Mouse (Mus musculus) neural tube, embryonic 14.5 days (tissue): ENCODE measurements at regions not wholly inside any gene's neighbourhood (a gene's known extent, or its start where the extent isn't known, plus 50 kb on each side); places are given as distances from the start of the nearest gene placed in this dataset.
A peak's percentile ranks its signal among the peaks of the same experiment; 100 is the strongest.

Experiments used
- ATAC-seq: fragments of 200-750 bp; cut with Nextera tagmentation; 2 replicates; pipeline ENCODE4 v1.8.0; 2017; ENCODE audit warnings: low read depth, mild to moderate bottlenecking, moderate TSS enrichment, moderate library complexity
- H3K27ac ChIP-seq: fragments of 300-500 bp; sonication (generic); 2 replicates; pipeline ENCODE4 v1.5.1; 2014; ENCODE audit warnings: low read depth, mild to moderate bottlenecking, control low read depth, low read length, moderate library complexity, mixed read lengths
- H3K27me3 ChIP-seq: fragments of 300-500 bp; sonication (generic); 2 replicates; pipeline ENCODE4 v1.6.1; 2014; ENCODE audit warnings: low read length; ENCODE audit not compliant: control insufficient read depth, insufficient read depth
- H3K36me3 ChIP-seq: fragments of 300-500 bp; sonication (generic); 2 replicates; pipeline ENCODE4 v1.6.1; 2014; ENCODE audit warnings: low read length, mixed read lengths; ENCODE audit not compliant: control insufficient read depth, insufficient read depth
- H3K4me1 ChIP-seq: fragments of 300-500 bp; sonication (generic); 2 replicates; pipeline ENCODE4 v1.6.1; 2014; ENCODE audit warnings: low read length; ENCODE audit not compliant: control insufficient read depth, insufficient read depth
- H3K4me2 ChIP-seq: fragments of 300-500 bp; sonication (generic); 2 replicates; pipeline ENCODE4 v1.6.1; 2014; ENCODE audit warnings: mild to moderate bottlenecking, low read depth, low read length, control low read depth
- H3K4me3 ChIP-seq: fragments of 300-500 bp; sonication (generic); 2 replicates; pipeline ENCODE4 v1.5.1; 2014; ENCODE audit warnings: low read depth, low read length, control low read depth, mixed read lengths
- H3K9ac ChIP-seq: fragments of 300-500 bp; sonication (generic); replicated peaks from 2 replicates; pipeline ENCODE4 v1.6.1; 2014; ENCODE audit warnings: low read depth, mild to moderate bottlenecking, control low read depth, low read length, mixed read lengths
- H3K9me3 ChIP-seq: fragments of 300-500 bp; sonication (generic); 2 replicates; pipeline ENCODE4 v1.6.1; 2016; ENCODE audit warnings: low read length; ENCODE audit not compliant: control insufficient read depth
- WGBS: fragments of 180-500 bp; shearing (Covaris S2); extraction: QIAGEN DNeasy Blood & Tissue Kit; methylation state at CpG from one replicate; pipeline ENCODE4 v1.1.7; 2014; 5-methylcytosine and 5-hydroxymethylcytosine counted together

DNA sequence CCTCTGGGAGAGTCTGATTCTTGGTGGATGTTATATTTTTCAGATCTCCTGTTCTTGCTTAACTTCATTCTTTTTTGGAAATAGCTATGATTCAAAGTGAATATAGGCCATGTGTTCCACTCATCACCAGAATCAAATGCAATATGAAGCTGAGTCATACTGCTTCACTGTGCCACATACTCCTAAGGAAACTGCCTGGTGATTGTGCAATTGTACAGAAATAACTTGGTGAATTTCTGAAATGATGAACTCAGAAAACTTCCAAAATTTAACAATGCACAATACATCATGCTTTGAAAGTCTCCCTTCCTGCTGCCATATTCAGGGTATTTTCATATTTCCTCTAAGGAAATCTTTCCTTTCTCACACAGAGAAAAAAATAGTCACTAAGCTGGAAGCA, 518.9 kb upstream of the Pbx1 start:
- no peak for ATAC-seq
- Histone ChIP-seq H3K9ac (no peak overlapping the region), H3K9me3 (no peaks in the 10 kb centered on the region), H3K4me2 (no peak overlapping the region), H3K27ac (no peak overlapping the region), H3K36me3 (no peaks in the 10 kb centered on the region), H3K4me3 (no peak overlapping the region), H3K27me3 (no peaks in the 10 kb centered on the region), H3K4me1 (no peaks in the 10 kb centered on the region)

DNA sequence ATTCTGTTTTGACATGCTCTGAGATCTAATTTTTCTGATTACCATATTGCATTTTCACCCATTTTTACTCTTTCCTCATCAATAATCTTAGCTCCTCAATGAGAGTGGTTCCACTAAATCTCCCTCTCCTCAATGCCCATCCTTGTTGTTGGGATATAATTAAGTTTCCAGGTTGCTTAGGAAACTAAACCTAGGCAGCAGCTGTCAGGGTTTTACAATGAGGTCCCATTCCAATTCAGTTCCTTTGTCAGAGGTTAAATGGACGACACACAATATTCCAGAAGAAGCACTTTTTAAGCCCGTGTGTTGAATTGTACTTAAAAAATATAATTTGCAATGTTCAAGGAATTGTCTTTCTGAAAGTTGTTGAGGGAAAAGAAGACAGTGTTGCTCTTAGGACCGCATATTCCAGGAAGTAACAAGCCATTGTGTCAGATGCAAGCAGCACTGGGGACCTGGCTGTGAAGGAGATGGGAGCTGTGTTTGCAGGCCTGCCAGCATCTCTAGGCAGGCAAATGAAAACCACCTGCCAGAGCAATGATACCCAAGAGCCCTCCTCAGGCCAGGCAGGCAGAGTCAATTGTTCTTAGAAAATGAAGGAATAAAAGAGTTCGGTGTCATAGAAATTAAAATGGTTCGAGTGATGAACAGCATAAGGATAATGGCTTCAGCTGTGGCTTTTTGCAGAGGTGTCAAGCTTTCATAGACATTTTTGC, 492.2 kb upstream of the Pbx1 start:
- Histone ChIP-seq H3K4me2 (no peak overlapping the region), H3K9ac (no peak overlapping the region), H3K27ac (no peak overlapping the region), H3K4me3 (no peak overlapping the region), H3K27me3 (no peaks in the 10 kb centered on the region), H3K9me3 (no peaks in the 10 kb centered on the region), H3K4me1 (no peaks in the 10 kb centered on the region; the same call in 1 of the 2 replicates), H3K36me3 (no peaks in the 10 kb centered on the region)
- ATAC-seq, result no peak
- 35% methylated on average over 5 of the region's 5 CpGs for WGBS

DNA sequence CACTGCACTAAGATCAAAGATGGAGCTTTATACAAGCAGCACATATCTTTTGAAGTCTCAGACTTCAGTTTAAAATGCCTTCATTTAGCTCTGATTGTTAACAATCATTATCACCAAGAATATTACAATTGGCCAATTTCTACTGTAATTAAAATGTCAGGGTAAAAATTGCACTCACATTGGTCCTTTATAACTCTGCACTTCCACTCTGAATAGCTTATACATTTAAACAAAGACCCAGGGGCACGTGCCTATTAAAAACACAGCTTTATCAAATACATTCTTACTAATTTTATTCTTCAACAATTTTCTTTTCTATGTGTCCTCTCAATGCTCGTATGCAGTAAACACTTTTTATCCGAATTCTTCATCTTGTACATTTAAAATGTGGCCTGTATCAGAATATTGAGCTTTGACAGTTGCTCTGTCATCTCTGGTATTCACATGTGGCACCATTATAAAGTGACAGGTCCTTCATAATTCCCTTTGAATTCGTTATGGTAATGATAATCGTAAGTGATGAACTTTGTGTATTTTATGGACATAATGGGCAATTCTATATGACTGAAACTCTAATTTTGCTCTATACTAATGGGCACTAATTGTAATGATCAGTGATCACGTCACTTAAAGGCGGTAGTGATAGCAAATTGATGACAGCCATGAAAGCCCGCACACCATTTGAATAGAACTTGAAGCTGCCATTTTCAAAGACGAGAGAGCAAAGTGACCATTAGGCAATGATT, 486.4 kb upstream of the Pbx1 start:
- H3K27ac ChIP-seq, result no peak overlapping the region
- no peak overlapping the region for H3K4me2 ChIP-seq
- no peak overlapping the region for H3K9ac ChIP-seq
- no peak for ATAC-seq
- no peak overlapping the region for H3K4me3 ChIP-seq
- WGBS, result 87% methylated on average over 9 of the region's 9 CpGs
- H3K27me3 ChIP-seq, result no peaks in the 10 kb centered on the region
- H3K9me3 ChIP-seq, result no peaks in the 10 kb centered on the region
- H3K36me3 ChIP-seq, result no peaks in the 10 kb centered on the region
- no peaks in the 10 kb centered on the region for H3K4me1 ChIP-seq

DNA sequence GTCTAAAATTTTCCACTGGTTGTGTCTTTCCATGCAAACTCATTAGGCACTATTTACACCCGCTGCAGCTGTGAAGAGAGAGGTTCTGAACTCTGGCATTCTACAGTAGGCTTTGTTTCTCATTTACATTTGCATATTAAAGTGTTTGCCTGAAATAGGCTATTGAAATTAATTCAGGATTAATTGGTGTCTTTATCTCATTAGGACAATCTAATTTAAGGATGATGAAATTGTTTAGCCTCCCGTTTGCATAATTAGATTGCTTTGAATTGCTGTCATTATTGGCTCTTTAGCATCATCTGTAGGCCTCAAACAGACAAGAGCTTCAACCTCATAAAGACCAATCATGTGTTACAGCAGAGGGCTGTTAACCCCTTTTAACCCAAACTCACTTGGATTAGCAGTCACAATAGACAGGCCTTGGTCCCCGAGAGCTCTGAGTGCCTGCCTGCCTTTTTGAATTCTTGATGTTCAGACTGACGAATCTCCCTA, 476.7 kb upstream of the Pbx1 start:
- H3K4me1 ChIP-seq, result no peaks in the 10 kb centered on the region; the same call in 1 of the 2 replicates
- H3K9me3 ChIP-seq, result no peaks in the 10 kb centered on the region
- no peak overlapping the region for H3K4me3 ChIP-seq
- no peaks in the 10 kb centered on the region for H3K27me3 ChIP-seq
- H3K9ac ChIP-seq, result no peak overlapping the region
- no peak overlapping the region for H3K4me2 ChIP-seq
- H3K27ac ChIP-seq, result no peak overlapping the region
- ATAC-seq, result peak; percentile 91
- WGBS, result 16% methylated on average over 4 of the region's 4 CpGs
- no peaks in the 10 kb centered on the region for H3K36me3 ChIP-seq

DNA sequence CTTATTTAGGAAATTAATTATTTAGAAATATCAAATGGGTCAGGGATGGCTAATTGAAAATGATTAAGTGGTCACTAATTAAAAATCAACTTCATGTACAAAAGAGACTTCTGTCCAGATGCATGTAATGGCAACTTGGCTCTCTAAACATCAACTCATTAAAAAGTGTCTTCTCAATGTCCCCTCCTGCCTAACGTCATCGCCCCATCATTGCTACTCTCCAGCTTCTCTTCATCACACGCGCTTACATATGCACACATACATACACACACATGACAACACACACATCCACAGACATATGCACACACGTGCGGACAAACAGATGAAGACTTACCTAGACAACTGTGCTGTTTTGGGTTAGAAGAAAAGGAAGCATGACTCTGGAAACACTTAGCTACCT, 476.1 kb upstream of the Pbx1 start:
- H3K36me3 ChIP-seq, result no peaks in the 10 kb centered on the region
- no peak overlapping the region for H3K27ac ChIP-seq
- no peak overlapping the region for H3K4me3 ChIP-seq
- H3K27me3 ChIP-seq, result no peaks in the 10 kb centered on the region
- 0 out of 2 replicates have a peak, but pooled peaks have one; percentile 28 for ATAC-seq
- no peaks in the 10 kb centered on the region; the same call in 1 of the 2 replicates for H3K4me1 ChIP-seq
- no peaks in the 10 kb centered on the region for H3K9me3 ChIP-seq
- 80% methylated on average over 6 of the region's 6 CpGs for WGBS
- no peak overlapping the region for H3K9ac ChIP-seq
- H3K4me2 ChIP-seq, result no peak overlapping the region

DNA sequence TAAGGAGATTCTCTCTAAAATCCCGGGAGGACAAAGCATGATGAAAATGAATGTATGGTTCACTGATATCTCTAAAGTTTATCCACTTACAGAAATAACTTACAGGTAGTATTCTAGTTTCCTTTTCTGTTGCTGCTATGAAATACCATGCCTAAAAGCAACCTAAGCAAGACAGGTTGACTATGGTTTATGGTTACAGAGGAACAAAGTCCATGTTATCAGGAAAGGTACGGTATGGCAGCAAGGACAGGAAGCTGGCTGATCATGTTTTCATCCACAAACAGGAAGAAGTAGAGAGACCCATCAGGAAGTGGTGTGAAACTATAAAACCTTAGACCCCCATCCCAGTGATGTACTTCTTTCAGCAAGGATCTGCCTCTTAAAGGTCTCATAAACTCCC, 466.4 kb upstream of the Pbx1 start:
- no peak for ATAC-seq
- WGBS, result 93% methylated on average over 2 of the region's 2 CpGs
- Histone ChIP-seq H3K36me3 (no peaks in the 10 kb centered on the region), H3K4me1 (no peaks in the 10 kb centered on the region), H3K4me3 (no peak overlapping the region), H3K9ac (no peak overlapping the region), H3K27me3 (no peaks in the 10 kb centered on the region), H3K27ac (no peak overlapping the region), H3K4me2 (no peak overlapping the region), H3K9me3 (no peaks in the 10 kb centered on the region)

DNA sequence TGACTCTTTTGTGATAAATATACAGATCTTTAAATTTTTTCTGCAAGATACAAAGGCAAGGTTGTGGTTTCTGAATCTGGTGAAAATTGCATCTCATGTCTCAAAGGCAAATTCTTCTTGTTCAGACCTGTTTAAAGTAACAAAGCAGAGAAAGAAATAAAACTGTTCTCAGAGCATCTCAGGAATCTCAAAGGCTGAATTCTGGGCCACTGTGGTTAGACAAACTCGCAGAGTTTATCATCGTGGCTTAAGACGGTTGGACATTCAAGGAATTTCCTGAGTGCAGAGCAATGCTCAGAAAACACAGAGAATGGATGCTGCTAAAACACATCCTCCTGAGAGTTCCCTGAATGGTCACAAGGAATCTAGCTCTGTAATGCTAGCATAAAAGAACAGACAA, 429.5 kb upstream of the Pbx1 start:
- H3K27ac ChIP-seq, result no peak overlapping the region
- 80% methylated on average over 3 of the region's 3 CpGs for WGBS

DNA sequence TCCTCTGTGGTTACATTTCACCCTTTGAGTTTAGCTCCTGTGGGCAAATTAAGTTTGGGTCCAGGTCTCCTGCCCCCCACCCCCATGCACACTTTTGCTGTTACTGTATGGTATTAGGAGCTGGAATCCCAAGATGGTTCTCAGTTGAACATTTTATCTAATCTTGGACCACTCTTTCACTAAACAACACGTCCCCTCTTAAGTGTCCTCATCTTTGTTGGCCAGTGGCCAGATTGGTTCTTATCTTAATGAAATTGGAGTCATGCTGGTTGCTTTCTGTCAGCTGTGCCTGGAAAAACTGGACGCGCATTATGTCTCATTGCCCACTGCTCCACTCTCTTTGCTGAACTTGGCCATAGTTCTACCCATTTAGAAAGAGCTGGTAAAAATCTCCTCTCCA, 391.1 kb upstream of the Pbx1 start:
- Histone ChIP-seq H3K9me3 (no peaks in the 10 kb centered on the region), H3K36me3 (no peaks in the 10 kb centered on the region), H3K27me3 (no peaks in the 10 kb centered on the region), H3K27ac (no peak overlapping the region), H3K4me3 (no peak overlapping the region), H3K4me1 (no peaks in the 10 kb centered on the region), H3K9ac (no peak overlapping the region), H3K4me2 (no peak overlapping the region)
- no peak for ATAC-seq
- 88% methylated on average over 3 of the region's 3 CpGs for WGBS

More for the DNA sequence above, 429.5 kb upstream of the Pbx1 start:
- ATAC-seq, result no peak
- no peak overlapping the region for H3K4me3 ChIP-seq
- H3K4me2 ChIP-seq, result no peak overlapping the region
- no peaks in the 10 kb centered on the region for H3K36me3 ChIP-seq
- H3K4me1 ChIP-seq, result no peaks in the 10 kb centered on the region
- no peaks in the 10 kb centered on the region for H3K9me3 ChIP-seq
- no peaks in the 10 kb centered on the region for H3K27me3 ChIP-seq
- H3K9ac ChIP-seq, result no peak overlapping the region

DNA sequence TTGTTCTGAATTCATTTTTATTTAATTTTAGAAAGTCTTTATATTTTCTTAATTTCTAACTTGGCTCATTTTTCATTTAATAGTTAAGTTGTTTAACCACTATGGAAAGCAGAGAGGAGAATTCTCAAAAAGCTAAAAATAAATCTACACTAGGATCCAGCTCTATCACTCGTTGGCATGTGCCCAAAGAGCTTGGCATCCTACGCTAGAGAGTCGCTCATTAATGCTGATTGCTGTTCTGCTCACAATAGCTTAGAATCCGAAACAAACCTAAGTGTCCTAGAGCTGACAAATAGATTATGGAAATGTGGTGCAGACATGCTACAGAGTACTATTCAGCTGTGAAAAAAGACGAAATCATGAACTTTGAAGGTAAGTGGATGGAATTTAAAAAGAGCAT, 386.3 kb upstream of the Pbx1 start:
- H3K9ac ChIP-seq, result no peak overlapping the region
- 62% methylated on average over 5 of the region's 5 CpGs for WGBS
- no peaks in the 10 kb centered on the region for H3K27me3 ChIP-seq
- no peaks in the 10 kb centered on the region for H3K9me3 ChIP-seq
- no peak overlapping the region for H3K27ac ChIP-seq
- no peaks in the 10 kb centered on the region for H3K4me1 ChIP-seq
- no peak overlapping the region for H3K4me3 ChIP-seq
- H3K36me3 ChIP-seq, result no peaks in the 10 kb centered on the region
- H3K4me2 ChIP-seq, result no peak overlapping the region
- no peak for ATAC-seq
